Mouse (Mus musculus): ENCODE results near the gene Jdp2.

The Jdp2 gene

GRCm38 (mm10) chr12:85666112-85666511 lies 67.3 kb downstream of the Jdp2 start:
- in situ Hi-C loops (cut with MboI; ENCODE audit: low pct_unique_long_range_greater_than_20kb in 1 of 2, low sequenced_read_pairs in 2 of 2, unreplicated experiment in 1 of 2) = loop anchor here (10.0 to 25.0 kb wide), 3 partner anchors 161 to 304 kb away; partner anchors contain the start of gene Tmed10 (in 1 of the 2)

GRCm38 (mm10) chr12:85667071-85667470 lies 68.2 kb downstream of the Jdp2 start:
- in situ Hi-C loops (cut with MboI; ENCODE audit: low pct_unique_long_range_greater_than_20kb in 1 of 2, low sequenced_read_pairs in 2 of 2, unreplicated experiment in 1 of 2) = loop anchor here (10.0 to 25.0 kb wide), 3 partner anchors 162 to 305 kb away; partner anchors contain the start of gene Tmed10 (in 1 of the 2)

- in situ Hi-C loops (cut with MboI; ENCODE audit: low pct_unique_long_range_greater_than_20kb in 1 of 2, low sequenced_read_pairs in 2 of 2, unreplicated experiment in 1 of 2) = loop anchor here (10.0 to 25.0 kb wide), 3 partner anchors 164 to 306 kb away; partner anchors contain the start of gene Tmed10 (in 1 of the 2)
Observed at GRCm38 (mm10) chr12:85668696-85669095, 69.9 kb downstream of the Jdp2 start.

- in situ Hi-C loops (cut with MboI; ENCODE audit: low pct_unique_long_range_greater_than_20kb in 1 of 2, low sequenced_read_pairs in 2 of 2, unreplicated experiment in 1 of 2) = loop anchor here (25.0 kb wide), 2 partner anchors 283 to 308 kb away; partner anchors contain the start of gene Tmed10 (in 1 of the 2)
Observed at GRCm38 (mm10) chr12:85670080-85670479, 71.3 kb downstream of the Jdp2 start.

GRCm38 (mm10) chr12:85673914-85674313 lies 75.1 kb downstream of the Jdp2 start:
- in situ Hi-C loops (cut with MboI; ENCODE audit: low pct_unique_long_range_greater_than_20kb in 1 of 2, low sequenced_read_pairs in 2 of 2, unreplicated experiment in 1 of 2) = loop anchor here (25.0 kb wide), 2 partner anchors 287 to 312 kb away; partner anchors contain the start of gene Tmed10 (in 1 of the 2)

GRCm38 (mm10) chr12:85679117-85679516 lies 80.3 kb downstream of the Jdp2 start:
- in situ Hi-C loops (cut with MboI; ENCODE audit: low pct_unique_long_range_greater_than_20kb in 1 of 2, low sequenced_read_pairs in 2 of 2, unreplicated experiment in 1 of 2) = no loop called here

- in situ Hi-C loops (cut with MboI; ENCODE audit: low pct_unique_long_range_greater_than_20kb in 1 of 2, low sequenced_read_pairs in 2 of 2, unreplicated experiment in 1 of 2) = no loop called here
Observed at GRCm38 (mm10) chr12:85679808-85680207, 81.0 kb downstream of the Jdp2 start.

GRCm38 (mm10) chr12:85682328-85682727 lies 83.5 kb downstream of the Jdp2 start:
- in situ Hi-C loops (cut with MboI; ENCODE audit: low pct_unique_long_range_greater_than_20kb in 1 of 2, low sequenced_read_pairs in 2 of 2, unreplicated experiment in 1 of 2) = no loop called here

- in situ Hi-C loops (cut with MboI; ENCODE audit: low pct_unique_long_range_greater_than_20kb in 1 of 2, low sequenced_read_pairs in 2 of 2, unreplicated experiment in 1 of 2) = no loop called here
Observed at GRCm38 (mm10) chr12:85684411-85685275, 85.8 kb downstream of the Jdp2 start.

GRCm38 (mm10) chr12:85686466-85687216 lies 87.8 kb downstream of the Jdp2 start, which contains the start of gene Batf:
TSS of gene Batf (plus strand) at chr12:85686669.
- in situ Hi-C loops (cut with MboI; ENCODE audit: low pct_unique_long_range_greater_than_20kb in 1 of 2, low sequenced_read_pairs in 2 of 2, unreplicated experiment in 1 of 2) = no loop called here

- in situ Hi-C loops (cut with MboI; ENCODE audit: low pct_unique_long_range_greater_than_20kb in 1 of 2, low sequenced_read_pairs in 2 of 2, unreplicated experiment in 1 of 2) = no loop called here
Observed at GRCm38 (mm10) chr12:85687217-85687533, 88.3 kb downstream of the Jdp2 start.

GRCm38 (mm10) chr12:85687846-85688245 lies 89.0 kb downstream of the Jdp2 start:
- in situ Hi-C loops (cut with MboI; ENCODE audit: low pct_unique_long_range_greater_than_20kb in 1 of 2, low sequenced_read_pairs in 2 of 2, unreplicated experiment in 1 of 2) = no loop called here
